Mouse (Mus musculus): Measurements from ENCODE around the gene Gnaq.
"Not testable (repeated sequence)": the region's sequence is repeated elsewhere in the genome, so short reads cannot be mapped to it uniquely, and the experiment has no call there.

The Gnaq gene

GRCm38 (mm10) chr19:16132791-16132864 lies at the start of gene Gnaq:
TSS of gene Gnaq (plus strand) at chr19:16132831.
- DNase-seq (ENCODE audit: low spot score): no peak

- DNase-seq (ENCODE audit: low spot score): not testable (repeated sequence)
Observed at GRCm38 (mm10) chr19:16083981-16084630, 48.5 kb upstream of the Gnaq start.

DNA sequence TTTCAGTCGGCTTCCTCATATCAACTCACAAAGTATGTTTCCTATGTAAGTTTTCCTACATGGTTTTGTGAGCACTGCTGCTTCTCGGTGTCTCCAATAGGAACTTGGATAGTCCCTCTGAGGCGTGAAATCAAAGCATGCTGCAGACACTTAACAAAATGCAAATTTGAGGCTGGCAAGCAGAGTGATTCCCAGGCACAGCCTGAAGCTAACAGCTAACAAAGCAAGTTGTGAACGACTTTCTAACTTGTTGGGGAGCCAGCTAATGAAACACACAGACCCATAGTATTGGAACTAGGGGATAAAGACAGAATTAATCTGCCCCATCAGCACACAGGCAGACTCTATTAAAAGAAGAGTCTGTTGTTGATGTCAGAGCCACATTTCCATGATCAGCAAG lies 47.4 kb upstream of the Gnaq start:
- DNase-seq (ENCODE audit: low spot score): no peak

DNA sequence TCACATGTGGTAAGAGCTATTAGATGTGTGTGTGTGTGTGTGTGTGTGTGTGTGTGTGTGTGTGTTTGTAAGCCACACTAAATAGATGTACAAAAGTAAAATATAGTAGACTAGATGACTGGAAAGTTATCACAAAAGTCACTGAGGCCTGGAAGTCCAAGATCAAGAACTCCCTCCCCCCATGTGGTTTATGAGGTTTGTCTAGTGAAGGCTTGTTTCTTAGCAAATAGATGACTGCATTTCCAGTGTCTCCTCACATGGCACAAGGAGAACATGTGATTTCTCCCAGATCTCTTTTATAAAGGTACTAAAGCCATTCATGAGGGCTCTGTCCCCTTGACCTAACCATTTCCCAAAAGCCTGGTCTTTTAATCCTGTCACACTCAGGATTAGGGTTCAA lies 46.5 kb upstream of the Gnaq start:
- DNase-seq (ENCODE audit: low spot score): no peak

DNA sequence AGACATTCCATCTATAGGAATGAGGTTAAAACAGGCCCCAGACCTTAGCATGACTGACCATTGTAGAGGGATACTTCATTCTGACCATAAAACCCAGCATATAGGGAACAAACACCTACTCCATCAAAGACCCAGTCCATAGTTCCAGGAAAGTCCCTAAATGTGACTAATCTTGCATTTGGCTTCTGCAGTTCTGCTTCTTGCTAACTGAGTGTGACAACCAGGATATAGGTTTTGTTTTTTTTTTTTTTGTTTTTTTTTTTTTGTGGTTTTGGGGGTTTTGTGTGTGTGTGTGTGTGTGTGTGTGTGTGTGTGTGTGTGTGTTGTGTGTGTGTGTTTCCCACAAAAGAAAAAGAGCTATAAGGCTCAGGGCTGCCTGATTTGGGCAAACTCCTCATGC lies 46.0 kb upstream of the Gnaq start:
- no peak for DNase-seq (ENCODE audit: low spot score)

DNA sequence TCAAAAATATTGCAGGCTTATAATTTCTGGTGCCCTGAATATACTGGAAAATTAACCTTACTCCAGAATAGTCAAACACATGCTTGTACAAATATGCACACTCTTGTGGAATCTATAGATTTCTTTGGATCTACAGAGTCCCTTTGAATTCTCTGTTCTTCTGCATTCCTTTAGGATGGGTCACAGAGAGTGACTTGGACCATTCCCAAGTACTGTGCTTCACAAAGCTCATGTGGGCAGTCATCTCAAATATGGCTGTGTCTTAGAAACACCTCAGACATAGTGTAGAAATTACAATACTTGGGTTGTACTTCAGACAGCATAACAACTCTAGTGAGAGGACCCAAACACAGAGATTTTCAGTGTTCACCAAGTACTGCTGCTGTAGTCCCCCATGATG lies 45.2 kb upstream of the Gnaq start:
- no peak for DNase-seq (ENCODE audit: low spot score)

DNA sequence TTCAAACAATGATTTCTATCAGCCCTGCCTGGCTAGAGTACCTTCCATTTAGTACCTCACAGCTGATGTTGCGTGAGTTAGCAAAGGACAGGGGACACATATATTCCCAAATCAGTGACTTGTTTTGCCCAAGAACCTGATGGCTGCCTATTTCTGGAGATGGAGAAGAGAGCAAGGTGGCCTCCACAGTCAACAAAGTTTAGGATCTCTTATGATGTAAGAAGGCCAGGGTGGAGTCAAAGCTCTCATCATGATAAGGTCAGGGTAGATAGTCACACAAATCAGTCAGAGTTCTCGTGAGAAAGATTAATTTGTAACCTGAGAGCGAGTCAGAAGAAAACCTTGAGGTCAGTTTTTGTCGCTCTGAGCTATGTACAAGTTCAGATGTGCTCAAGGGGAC lies 39.0 kb upstream of the Gnaq start:
- no peak for DNase-seq (ENCODE audit: low spot score)

DNA sequence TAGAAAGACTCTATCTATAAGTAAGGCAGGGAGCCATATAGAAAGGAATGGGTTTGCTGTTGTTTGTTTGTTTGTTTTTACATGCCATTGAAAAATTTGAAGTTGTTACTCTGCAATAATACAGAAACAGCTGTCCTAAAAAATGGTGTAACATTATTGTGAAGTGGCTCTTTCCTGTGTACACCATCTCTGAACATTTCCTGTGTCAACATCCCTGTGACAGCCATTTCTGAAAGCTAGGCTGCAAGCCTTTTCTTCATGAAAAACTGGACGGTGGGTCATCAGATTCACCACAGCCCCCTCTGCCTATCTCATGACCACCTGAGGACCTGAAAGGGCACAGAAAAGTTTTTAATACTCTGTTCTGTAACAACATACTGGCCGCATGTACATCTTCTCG lies 22.7 kb upstream of the Gnaq start:
- DNase-seq (ENCODE audit: low spot score): no peak

DNA sequence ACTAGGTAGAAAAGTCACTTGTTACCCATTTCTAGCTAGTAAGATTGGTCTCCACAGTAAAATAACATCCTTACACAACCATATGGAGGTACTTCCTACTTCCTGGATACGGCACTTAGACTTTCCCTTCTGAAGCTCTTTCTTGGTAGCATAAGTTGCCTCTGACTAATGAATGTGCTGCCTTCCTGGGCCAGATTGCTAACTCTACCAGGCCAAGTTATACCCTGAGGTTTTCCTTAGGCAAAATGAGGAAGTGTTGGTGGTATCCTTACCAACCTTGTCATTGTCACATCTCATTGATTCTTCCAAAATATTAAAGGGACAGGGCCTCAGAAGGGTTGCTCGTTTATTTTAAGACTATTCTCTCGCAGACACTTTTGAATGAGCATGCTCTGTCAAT lies 22.0 kb upstream of the Gnaq start:
- DNase-seq (ENCODE audit: low spot score): no peak

DNA sequence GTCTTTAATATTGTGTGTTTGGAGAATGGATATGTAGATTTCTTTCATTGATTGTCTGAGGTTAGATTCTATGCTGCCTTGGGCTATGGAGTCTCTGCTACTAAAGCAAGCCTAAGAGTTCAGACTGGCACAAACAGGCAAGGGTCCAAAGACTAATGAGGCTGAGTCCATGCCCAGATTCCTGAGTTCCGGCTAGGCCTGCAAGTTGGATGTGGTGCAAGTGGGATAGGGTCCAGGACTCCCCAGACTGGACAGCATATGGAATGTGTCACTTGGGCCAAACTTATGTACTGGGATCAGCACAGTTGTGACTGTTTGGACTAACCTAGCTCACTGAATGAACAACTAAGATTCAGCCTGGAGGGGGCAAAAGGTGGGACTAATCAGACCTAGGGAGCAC lies 19.3 kb upstream of the Gnaq start:
- no peak for DNase-seq (ENCODE audit: low spot score)

GRCm38 (mm10) chr19:16118421-16118820 lies 14.2 kb upstream of the Gnaq start:
- no peak for DNase-seq (ENCODE audit: low spot score)

DNA sequence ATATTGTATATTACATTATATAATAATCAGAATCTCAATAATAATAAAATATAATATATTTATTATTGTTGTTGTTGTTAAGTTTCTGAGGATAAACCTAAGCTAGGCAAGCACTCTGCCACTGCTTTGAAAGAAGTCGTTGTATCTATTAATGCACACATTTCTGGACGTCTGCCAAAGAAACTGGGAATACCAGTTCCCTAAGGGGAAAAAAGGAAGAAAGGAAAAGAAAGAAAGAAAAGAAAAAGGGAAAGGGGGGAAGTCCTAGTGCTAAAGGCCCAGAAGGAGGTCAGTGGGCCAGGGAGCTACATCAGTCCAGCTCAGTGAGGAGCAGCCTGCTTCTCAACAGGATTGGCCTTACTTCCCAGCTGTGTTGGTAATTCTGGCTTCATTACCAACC lies 11.3 kb upstream of the Gnaq start:
- DNase-seq (ENCODE audit: low spot score): no peak

DNA sequence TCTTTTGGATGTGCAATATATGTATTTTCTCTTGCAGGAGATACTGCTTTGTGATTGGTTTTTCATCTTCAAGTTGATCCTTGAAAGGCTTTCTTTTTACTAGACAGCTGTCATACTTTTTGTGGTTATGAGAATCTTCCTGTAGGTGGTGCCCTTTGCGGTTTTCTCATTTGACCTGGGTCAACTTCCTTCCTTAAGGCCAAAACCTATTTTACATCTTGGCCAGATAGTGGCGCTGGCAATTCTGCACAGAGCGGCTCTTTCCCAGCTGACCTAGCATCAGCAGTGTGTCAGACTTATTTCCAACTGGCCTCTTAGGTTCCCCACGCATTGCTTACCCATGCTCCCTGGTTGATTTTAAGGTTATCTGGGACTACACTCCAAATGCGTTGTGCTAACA lies 3.9 kb upstream of the Gnaq start:
- DNase-seq (ENCODE audit: low spot score): no peak

DNA sequence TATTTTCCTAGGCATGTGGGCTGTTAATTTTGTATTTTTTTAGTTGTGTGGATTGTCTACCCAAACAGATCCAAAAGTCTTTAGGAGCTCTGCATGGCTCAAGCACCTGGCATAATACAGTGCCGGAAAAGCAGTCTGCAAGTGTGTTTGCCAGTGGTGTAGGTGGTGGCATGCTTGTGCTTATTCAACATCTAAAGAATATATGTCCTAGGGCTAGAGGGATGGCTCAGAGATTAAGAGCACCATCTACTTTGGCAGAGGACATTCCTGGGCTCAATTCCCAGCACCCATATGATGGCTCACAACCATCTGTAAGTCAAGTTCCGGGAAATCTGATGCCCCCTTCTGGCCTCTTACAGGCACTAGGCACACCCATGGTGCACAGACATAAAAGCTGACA lies 3.5 kb upstream of the Gnaq start:
- DNase-seq (ENCODE audit: low spot score): no peak

- no peak for DNase-seq (ENCODE audit: low spot score)
Observed at GRCm38 (mm10) chr19:16130476-16130875, 2.2 kb upstream of the Gnaq start.

DNA sequence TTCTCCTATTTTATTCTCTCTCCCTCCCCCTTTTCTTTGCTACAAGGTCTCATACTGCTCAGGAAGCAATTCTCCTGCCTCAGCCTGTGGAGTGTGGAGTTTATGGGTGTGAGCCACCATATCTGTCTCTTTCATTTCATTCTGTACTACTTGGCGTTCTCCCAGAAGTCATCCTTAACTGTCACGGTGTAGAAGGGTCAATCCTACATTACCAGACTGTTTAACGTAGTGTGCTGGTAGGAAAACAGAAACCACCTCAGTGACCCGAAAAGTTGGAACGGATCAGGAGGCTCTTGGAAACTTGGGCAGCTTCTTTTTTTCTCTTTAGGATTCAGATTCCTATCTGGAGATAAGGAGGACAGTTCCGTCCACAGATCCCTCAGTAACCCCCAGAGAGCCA lies 800 bp upstream of the Gnaq start:
- DNase-seq (ENCODE audit: low spot score): no peak

DNA sequence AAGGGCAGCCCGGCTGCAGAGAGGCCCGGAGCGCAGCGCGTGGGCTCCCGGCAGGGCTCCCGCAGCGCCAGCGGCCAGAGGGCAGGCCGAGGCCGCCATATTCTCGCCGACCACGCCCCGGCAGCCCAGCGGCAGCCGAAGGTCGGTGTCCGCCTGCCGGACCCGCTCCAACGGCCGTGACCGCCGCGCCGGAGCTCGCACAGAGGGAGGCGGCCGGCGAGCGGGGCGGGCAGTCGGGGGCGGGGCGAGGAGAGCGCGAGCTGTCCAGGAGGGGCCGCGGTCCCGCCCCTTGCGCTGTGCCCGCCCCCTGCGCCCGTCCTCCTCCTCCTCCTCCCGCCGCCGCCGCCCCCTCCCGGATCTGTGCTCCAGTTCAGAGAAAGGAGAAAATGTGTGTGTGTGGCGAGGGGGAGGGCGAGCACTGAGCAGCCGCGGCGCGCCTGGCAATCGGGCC lies 266 bp upstream of the Gnaq start:
- DNase-seq (ENCODE audit: low spot score): peak; percentile 73

GRCm38 (mm10) chr19:16132865-16133720 lies 462 bp downstream of the Gnaq start:
- DNase-seq (ENCODE audit: low spot score): no peak

GRCm38 (mm10) chr19:16133721-16134570 lies 1.3 kb downstream of the Gnaq start:
- no peak for DNase-seq (ENCODE audit: low spot score)

GRCm38 (mm10) chr19:16138064-16138580 lies 5.5 kb downstream of the Gnaq start:
- no peak for DNase-seq (ENCODE audit: low spot score)

DNA sequence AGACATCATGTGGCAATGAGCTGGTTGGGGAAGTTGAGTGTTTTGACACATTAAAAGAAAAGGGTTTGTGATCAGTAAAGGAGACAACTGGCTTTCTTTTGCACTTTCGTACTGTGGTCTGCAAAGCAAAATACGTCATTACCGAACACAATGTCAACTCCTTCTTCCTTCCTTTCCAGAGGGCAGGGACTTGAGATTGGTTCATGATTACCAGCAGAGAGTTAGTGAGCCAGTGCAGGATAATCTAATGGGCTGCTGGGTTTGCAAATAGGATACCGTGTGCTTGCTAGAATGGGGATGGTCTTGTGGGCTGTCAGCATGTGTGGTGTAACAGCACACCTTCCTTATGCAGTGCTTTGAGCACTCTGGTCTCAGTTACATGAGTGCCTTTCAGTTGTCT lies 8.1 kb downstream of the Gnaq start:
- DNase-seq (ENCODE audit: low spot score): no peak

GRCm38 (mm10) chr19:16141857-16142256 lies 9.2 kb downstream of the Gnaq start:
- DNase-seq (ENCODE audit: low spot score): no peak

DNA sequence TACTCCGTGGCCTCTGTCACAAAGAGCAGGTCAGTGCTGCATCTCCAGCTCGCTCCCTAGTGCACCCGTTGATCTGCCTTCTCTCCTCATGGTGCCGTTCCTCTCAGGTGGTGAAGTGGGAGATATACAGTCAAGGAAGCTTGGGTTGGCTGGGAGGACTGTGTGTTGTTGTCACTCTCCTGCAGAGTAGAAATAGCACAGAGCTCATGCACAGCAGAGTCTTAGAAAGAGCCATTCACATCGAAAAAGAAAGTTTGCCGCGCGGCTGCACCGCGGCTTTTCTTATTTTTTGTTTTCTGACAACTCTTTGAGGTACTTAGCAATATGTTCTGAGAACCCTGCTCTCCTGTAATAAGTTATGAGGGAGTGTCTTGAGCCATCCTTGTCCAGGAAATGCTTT lies 10.4 kb downstream of the Gnaq start:
- DNase-seq (ENCODE audit: low spot score): no peak

Data from urinary bladder, postnatal 10 days (tissue).